Mouse (Mus musculus) activated CD4-positive, CD25-positive, alpha-beta regulatory T cell, adult 4 months (primary cell): ENCODE data around the gene Ctsa. TPM values are rescaled to one million over a fixed set of nuclear protein-coding genes. Genes with fewer than 3 reads are reported as not detected.
"Not testable (repeated sequence)": the region's sequence is repeated elsewhere in the genome, so short reads cannot be mapped to it uniquely, and the experiment has no call there.

Source experiments
- ATAC-seq: one replicate; pipeline ENCODE4 v1.8.0; 2017
- polyA plus RNA-seq, 2 experiments: library from polyadenylated mRNA; unstranded; fragments of 100-300 nt; shearing (Covaris generic); gene quantifications; one replicate each; pipeline ENCODE4 v1.2.1; 2017

Gene Ctsa
- polyA plus RNA-seq, 2 experiments from 2014 or later: 215 to 216 TPM

DNA sequence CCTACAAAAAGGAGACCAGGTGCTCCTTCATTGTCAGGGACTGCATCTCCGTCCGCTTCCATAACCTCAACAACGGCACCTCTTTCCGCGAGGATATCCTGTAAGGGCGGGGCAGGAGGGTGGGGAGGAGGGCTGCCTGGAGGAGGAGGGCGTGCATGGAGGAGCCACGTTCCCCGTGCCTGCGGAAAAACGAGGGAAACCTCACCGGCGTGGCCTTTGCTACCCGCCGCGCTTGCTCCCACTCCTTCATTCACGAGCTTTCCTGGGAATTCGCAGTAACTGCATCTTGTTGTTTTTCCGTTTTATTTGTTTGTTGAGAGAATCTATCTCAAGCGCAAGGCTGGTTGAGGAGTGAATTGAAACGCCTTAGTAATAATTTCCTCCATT, 27.3 kb upstream of the Ctsa start:
- ATAC-seq: no peak

DNA sequence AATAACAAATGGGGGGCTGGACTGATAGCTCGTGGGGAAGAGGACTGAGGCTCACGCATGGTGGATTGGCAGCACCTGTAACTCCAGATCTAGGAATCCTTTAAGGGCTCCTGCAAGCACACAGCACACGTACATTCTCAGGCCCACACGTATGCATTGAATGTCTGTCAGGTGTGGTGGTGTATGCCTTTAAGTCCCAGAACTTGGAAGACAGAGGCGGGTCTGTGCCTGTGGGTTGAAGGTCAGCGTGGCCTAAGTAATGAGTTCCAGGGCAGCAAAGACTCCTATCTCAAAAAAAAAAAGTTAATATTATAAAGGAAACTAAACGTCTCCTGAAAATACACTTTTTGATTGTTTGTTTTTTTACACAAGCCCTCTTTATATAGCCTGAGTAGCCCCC, 26.1 kb upstream of the Ctsa start:
- ATAC-seq: no peak

DNA sequence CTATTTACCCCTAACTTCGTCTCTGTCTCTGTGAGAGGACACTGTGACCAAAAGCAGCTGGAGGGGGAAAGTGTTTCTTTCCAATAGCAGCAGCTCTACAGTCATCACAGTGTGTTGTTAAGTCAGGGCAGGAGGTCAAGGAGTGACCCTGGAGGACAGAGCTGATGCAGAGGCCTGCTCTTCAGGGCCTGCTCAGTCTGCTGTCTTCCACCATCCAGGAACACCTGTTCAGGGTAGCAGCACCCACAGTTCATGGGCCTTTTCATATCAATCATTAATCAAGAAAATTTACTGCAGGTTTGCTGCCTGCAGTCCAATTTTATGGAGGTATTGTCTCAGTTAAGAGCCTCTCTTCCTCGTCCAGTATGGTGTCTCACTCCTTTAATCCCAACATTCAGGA, 19.1 kb upstream of the Ctsa start:
- ATAC-seq: no peak

GRCm38 (mm10) chr2:164815348-164815747, 17.3 kb upstream of the Ctsa start:
- ATAC-seq: no peak

- no peak for ATAC-seq
These were observed 16.9 kb upstream of the Ctsa start for GRCm38 (mm10) chr2:164815821-164816220.

GRCm38 (mm10) chr2:164817206-164817605, 15.5 kb upstream of the Ctsa start:
- ATAC-seq: no peak

- no peak for ATAC-seq
These were observed 15.0 kb upstream of the Ctsa start for GRCm38 (mm10) chr2:164817703-164818102.

- ATAC-seq: no peak
These were observed 11.6 kb upstream of the Ctsa start for GRCm38 (mm10) chr2:164821060-164821459.

DNA sequence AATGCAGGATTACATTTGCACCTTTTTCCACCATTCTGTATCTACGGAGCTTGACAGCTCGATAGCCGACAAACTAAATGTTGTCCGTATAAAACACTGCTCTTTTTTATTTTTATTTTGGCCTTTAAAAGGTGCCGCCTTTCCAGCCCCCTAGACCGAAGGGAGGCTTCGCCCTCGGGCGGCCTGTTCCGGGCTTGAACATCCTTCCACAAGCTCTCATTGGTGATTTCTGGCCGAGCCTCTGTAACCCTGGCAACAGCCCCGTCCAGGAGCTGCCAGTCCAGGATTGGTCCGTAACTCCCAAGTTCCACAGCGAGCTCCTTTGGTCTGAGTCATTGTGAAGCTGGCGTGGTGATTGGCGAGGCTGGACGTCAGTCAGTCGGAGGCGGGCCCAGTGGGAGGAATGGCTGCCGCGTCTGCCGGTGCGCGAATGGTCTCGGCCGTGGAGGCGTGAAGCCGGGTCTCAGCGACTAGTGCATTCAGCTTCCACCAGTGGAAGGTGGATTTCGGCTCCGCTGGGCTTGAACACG, 10.0 kb upstream of the Ctsa start, which contains the start of gene Zswim1:
TSS of gene Zswim1 (plus strand) at position 51 of the 530 bp plus-strand sequence.
- ATAC-seq: peak; percentile 100

DNA sequence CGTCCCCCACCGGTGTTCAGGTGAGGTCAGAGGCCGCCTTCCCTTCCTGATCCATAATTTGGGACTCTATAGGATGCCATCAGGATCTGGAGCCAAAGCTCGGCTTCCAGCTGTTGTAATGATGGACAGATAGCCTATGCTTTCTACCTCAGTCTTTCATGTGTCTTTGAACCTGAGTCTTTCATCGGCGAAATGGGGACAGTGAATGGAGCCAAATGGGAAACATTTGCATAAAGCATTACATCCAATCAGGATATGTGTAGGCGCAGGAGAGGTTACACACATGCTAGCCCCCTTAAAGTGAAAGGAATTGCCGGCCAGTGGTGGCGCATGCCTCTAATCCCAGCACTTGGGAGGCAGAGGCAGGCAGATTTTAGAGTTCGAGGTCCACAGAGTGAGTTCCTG, 9.5 kb upstream of the Ctsa start:
- ATAC-seq: no peak

- no peak for ATAC-seq
These were observed 8.7 kb upstream of the Ctsa start for GRCm38 (mm10) chr2:164823969-164824368.

DNA sequence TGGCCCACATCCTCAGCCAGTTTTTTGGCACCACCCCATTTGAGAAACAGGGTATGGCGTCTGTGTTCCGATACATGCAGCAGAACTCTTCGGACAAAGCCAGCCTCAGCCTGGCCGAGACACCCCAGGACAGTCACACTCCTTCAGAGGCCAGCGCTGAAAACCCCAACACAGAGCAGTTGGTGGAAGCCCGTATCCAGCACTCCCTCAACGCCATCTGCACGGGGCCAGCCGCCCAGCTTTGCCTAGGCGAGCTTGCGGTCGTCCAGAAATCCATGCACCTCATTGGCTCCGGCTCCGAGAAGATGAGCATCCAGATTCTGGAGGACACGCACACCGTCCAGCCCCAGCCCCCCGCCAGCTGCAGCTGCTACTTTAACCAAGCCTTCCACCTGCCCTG, 7.2 kb upstream of the Ctsa start:
- no peak for ATAC-seq

DNA sequence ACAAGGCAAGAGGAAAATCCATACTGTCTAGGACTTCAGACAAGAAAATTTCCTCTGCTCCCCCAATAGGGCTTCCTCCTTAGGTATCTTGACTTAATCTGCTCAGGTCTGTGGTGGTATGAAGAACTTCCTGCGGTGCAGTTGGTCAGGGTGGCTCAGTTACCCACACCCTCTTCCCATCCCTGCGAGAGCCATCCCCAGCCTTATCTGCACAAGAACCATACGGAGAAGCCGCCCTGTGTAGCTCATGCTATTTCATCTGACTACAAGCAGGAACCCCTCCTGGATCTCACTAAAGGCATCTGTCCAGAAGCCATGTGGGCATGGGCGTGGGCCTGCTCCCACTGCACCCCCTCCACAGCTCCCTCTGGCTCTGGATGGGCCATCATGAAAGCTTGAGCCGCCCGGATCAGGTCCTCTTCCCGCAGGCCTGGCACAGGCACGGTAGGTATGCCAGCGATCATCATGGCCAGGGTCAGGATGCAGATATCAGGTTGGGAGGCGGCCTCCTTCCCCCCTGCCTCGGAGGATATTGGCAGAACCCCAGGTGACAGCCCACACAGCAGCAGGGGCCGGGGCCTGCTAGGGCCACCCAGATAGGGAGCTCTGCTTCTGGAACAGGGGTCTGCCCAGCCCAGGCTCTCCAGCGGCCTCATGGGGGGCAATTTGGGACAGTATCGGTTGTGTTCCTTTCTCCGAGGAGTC, 5.4 kb upstream of the Ctsa start:
- no peak for ATAC-seq

GRCm38 (mm10) chr2:164828437-164828836, 4.2 kb upstream of the Ctsa start, which contains the start of gene Spata25:
Gene Spata25, minus strand, starts transcription at chr2:164828537.
- ATAC-seq: no peak

DNA sequence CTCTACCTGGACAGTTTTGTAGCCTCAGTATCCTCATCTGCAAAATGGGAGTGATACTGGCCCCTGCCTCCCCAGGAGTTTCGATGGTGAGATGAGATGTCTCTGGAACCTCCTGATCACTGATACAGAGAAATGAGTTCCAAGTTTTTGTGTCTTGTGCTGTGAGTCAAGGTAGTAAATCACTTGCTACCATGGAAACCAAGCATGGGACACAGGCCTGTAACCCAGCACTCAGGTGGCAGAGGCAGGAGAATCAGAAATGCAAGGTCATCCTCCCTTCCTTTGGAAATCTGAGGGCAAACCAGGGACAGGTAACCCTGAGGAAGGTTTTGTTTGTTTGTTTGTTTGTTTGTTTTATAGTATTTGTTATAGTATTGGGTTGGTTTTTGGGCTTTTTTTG, 3.6 kb upstream of the Ctsa start:
- ATAC-seq: no peak

- no peak for ATAC-seq
These were observed 1.6 kb upstream of the Ctsa start for GRCm38 (mm10) chr2:164831029-164831428.

GRCm38 (mm10) chr2:164832032-164832747, 483 bp upstream of the Ctsa start:
- no peak for ATAC-seq

DNA sequence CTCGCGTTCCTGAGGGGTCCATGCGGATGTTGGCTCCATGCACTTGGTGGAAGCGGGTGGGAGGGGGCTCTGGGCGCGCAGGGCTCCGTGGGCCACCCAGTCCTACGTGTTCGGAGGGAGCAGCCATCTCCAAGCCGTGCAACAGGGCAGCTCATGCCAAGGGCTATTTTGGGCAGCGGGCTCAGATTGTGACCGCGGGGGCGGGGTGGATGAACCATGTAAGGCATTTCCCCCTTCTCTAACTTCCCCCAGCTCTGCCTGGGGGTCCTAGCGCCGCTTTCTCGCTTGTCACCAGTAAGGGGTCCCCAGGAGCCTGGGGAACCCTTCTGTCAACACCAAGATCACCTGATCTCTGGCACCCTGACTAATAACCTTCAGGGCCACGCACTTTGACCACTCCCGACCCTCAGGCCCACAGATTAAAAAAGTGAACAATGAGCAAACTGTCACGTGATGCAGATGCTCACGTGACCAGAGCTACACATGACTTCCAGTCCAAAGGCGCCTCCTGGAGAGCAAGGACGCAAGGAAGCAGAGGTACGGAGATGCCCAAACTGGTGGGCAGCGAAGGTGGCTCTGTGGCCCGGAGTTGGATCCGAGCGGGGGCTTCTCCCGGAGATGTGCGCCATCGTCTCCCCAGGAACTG, 764 bp downstream of the Ctsa start, which contains the start of gene Neurl2:
TSS of gene Neurl2 (minus strand) at position 143 of the 646 bp plus-strand sequence.
- peak; percentile 53 for ATAC-seq

DNA sequence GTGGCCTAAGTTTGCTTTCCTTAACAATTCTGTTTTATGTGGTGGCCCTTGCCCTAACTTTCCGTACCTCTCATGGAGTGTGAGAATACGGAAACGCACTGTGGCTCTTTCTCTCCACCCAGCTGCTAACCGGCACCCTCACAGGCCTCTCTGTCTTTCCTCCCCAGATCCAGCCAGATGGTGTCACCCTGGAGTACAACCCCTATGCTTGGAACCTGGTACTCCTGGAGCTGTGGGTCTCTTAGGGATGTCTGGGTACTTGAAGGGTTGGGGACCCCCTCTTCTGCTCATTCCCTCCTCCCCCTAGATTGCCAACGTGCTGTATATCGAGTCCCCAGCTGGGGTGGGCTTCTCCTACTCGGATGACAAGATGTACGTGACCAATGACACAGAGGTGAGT, 1.9 kb downstream of the Ctsa start:
- ATAC-seq: peak; percentile 21

DNA sequence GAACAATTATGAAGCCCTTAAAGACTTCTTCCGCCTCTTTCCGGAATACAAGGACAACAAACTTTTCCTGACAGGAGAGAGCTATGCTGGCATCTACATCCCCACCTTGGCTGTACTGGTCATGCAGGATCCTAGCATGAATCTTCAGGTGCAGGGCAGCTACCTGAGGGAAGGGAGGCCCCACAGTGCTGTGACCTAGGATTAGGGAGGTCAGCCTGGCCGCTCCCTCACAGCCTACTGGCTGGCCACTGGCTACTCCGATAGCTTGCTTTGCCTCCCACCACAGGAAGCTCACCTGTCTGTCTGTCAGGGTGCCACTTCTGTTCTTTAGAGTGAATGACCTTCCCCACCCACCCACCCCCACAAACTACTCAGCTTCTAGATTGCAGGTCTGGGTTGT, 2.5 kb downstream of the Ctsa start:
- ATAC-seq: no peak

DNA sequence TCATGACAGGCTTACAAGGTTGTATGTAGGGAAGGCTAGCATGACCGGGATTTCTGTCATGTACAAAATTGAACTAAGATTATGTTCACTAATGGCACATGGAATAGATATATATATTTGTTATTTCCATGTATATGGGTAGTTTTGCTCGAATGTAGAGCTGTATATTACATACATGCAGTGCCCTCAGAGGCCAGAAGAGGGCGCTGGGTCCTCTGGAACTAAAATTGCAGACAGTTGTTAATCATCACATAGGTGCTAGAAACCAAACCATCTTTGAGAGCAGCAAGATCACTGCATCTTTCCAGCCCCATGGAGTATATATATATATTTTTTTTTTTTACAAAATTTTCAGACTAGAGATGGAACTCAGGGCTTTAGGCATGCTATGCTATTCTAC, 13.1 kb downstream of the Ctsa start:
- no peak for ATAC-seq

DNA sequence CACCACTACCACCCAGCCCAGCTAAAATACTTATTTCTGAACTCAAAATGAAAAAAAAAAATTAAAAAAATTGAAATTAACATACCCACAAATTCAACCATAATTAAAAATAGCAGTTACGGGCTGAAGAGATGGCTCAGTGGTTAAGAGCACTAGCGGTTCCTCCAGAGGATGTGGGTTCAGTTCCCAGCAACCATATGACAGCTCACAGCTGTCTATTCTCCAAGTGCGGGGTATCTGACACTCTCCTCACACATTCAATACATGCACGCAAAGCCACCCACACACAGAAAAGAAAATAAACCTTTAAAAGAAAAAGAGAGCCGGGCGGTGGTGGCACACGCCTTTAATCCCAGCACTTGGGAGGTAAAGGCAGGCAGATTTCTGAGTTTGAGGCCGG, 17.4 kb downstream of the Ctsa start:
- ATAC-seq: peak; percentile 94

GRCm38 (mm10) chr2:164855572-164855971, 22.9 kb downstream of the Ctsa start:
- ATAC-seq: not testable (repeated sequence)
